Mouse (Mus musculus) stomach, postnatal 0 days (tissue): ENCODE measurements around the gene Oxa1l.

Experiments used
- CTCF ChIP-seq: IDR thresholded peaks from 2 replicates; pipeline ENCODE4 v1.5.1; 2016; ENCODE audit warnings: antibody characterized with exemption, low read depth, mild to moderate bottlenecking, moderate library complexity
- EP300 ChIP-seq: optimal IDR thresholded peaks from 2 replicates; pipeline ENCODE3; 2016; ENCODE audit warnings: antibody characterized with exemption

- TF ChIP-seq CTCF = no peak
- TF ChIP-seq EP300 = no peak
Measured at GRCm38 (mm10) chr14:54384396-54384795, 23.8 kb downstream of the Oxa1l start.
